Mouse (Mus musculus): ENCODE measurements around the gene Il33. TPM values are rescaled to one million over a fixed set of nuclear protein-coding genes. Genes with fewer than 3 reads are reported as not detected.
"Not testable (repeated sequence)": the region's sequence is repeated elsewhere in the genome, so short reads cannot be mapped to it uniquely, and the experiment has no call there.

Il33 gene
- polyA plus RNA-seq, 1 experiment from 2014 or later, result 2.8 TPM

DNA sequence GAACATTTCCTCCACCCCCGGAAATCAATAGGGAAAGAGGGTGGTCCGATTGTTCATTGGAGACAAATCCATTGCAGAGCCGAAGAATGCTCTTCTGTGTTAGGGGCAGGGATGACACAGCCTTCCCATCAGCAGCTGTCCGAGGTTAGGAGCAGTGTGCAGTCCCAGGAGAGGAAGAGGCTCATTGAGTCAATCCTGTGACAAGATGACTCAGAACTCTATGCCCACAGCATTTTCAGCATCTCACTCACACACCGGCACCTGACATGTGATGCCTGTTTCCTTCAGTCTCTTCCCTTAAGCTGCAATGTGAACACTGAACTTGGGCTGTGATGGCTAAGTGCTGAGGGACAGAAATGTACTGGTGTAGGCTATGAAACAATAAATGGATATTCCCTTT, 7.5 kb upstream of the Il33 start:
- no peak for ATAC-seq
- Histone ChIP-seq H3K4me3 (ENCODE audit: low read depth, low read length) (no peak overlapping the region), H3K9me3 (replicated peaks; ENCODE audit: control insufficient read depth, low read length, poor library complexity, severe bottlenecking) (no peaks in the 10 kb centered on the region), H3K27ac (ENCODE audit: low read length) (no peak overlapping the region), H3K27me3 (ENCODE audit: control insufficient read depth, insufficient read depth, low read depth, low read length) (no peaks in the 10 kb centered on the region), H3K4me2 (ENCODE audit: low read length) (no peak overlapping the region), H3K4me1 (ENCODE audit: control insufficient read depth, insufficient read depth, low read length) (no peaks in the 10 kb centered on the region), H3K9ac (ENCODE audit: low read depth, low read length) (no peak overlapping the region), H3K36me3 (ENCODE audit: control insufficient read depth, insufficient read depth, low read length) (no peaks in the 10 kb centered on the region)
- 82% methylated on average over 5 of the region's 5 CpGs for WGBS

DNA sequence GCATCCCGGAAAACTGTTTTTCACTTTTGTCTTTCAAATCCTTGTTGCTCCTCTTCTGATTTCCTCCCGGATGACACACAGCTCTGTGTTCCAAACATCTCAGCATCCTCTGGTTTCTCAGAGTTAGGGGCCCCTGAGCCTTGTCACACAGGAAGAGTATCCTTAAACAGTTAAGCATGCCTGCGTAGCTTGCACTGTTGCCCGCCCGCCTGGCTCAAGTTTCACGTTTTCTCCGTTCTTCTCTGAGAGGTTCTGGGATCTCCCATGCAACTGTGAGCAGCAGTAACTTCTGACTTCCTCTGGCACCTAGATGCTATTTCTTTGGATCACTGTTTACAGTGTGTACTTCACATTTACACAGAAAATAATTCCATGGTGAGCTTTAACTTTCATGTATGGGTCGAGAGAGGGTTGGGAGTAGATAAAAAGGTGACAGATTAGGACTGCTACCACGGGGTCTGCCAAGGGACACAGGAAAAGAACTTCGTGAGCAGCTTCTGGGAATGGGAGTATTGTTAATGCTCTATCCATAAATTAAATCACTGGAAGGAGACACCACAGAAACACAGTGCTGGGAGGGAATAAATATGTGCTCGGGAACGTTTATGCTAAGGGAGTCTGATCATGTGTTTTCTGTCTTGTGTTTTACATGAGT, 1.3 kb downstream of the Il33 start:
- Histone ChIP-seq H3K27ac (ENCODE audit: low read length) (no peak overlapping the region), H3K4me1 (ENCODE audit: control insufficient read depth, insufficient read depth, low read length) (no peaks in the 10 kb centered on the region), H3K27me3 (ENCODE audit: control insufficient read depth, insufficient read depth, low read depth, low read length) (no peaks in the 10 kb centered on the region), H3K9me3 (replicated peaks; ENCODE audit: control insufficient read depth, low read length, poor library complexity, severe bottlenecking) (no peaks in the 10 kb centered on the region), H3K4me2 (ENCODE audit: low read length) (no peak overlapping the region), H3K9ac (ENCODE audit: low read depth, low read length) (no peak overlapping the region), H3K36me3 (ENCODE audit: control insufficient read depth, insufficient read depth, low read length) (no peaks in the 10 kb centered on the region), H3K4me3 (ENCODE audit: low read depth, low read length) (no peak overlapping the region)
- ATAC-seq, result no peak
- 77% methylated on average over 12 of the region's 12 CpGs for WGBS

DNA sequence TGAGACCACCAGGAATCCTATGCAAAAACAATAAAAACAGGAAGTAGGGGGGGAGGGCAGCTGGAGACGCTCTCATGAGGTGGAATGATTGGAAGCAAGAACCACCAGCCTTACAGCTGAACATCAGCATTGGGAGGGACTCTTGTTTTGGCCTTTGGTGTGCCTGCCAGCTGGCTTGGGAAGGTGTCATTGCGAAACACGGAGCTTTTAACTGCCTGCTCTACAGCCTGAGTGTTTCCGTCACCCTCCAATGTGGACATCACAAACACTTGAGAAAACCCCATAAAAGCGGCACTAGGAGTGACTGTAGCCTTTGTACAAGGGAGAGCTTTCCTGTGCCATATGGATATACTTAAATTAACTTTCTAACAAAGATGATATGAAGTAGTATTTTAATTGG, 5.4 kb downstream of the Il33 start:
- no peak overlapping the region for H3K4me2 ChIP-seq (ENCODE audit: low read length)
- WGBS, result 85% methylated on average over 5 of the region's 5 CpGs
- no peak overlapping the region for H3K27ac ChIP-seq (ENCODE audit: low read length)
- H3K4me1 ChIP-seq (ENCODE audit: control insufficient read depth, insufficient read depth, low read length), result no peaks in the 10 kb centered on the region
- no peak overlapping the region for H3K4me3 ChIP-seq (ENCODE audit: low read depth, low read length)
- H3K9me3 ChIP-seq (replicated peaks; ENCODE audit: control insufficient read depth, low read length, poor library complexity, severe bottlenecking), result no peaks in the 10 kb centered on the region
- H3K27me3 ChIP-seq (ENCODE audit: control insufficient read depth, insufficient read depth, low read depth, low read length), result no peaks in the 10 kb centered on the region
- ATAC-seq, result no peak
- no peak overlapping the region for H3K9ac ChIP-seq (ENCODE audit: low read depth, low read length)
- no peaks in the 10 kb centered on the region for H3K36me3 ChIP-seq (ENCODE audit: control insufficient read depth, insufficient read depth, low read length)

DNA sequence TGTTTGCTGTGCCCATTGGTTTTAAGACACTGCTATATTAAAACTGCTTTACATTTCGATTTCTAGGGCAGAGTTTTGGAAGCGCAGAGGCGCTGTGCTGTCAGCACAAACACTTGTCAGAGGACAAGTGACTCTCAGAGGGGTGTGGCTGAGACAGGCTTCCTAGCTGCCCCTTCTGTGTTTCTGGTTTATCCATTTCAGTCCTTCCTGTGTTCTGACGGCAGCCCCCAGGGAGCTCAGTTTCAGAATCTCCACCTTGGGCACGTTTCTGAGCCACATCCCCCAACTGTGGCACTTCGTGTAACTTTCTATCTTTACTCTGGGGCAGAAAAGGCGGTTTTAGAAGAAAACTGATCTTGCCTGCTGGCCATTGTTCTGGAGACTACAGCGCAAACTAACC, 12.5 kb downstream of the Il33 start:
- H3K27ac ChIP-seq (ENCODE audit: low read length), result no peak overlapping the region
- H3K4me2 ChIP-seq (ENCODE audit: low read length), result no peak overlapping the region
- H3K36me3 ChIP-seq (ENCODE audit: control insufficient read depth, insufficient read depth, low read length), result no peaks in the 10 kb centered on the region
- H3K27me3 ChIP-seq (ENCODE audit: control insufficient read depth, insufficient read depth, low read depth, low read length), result no peaks in the 10 kb centered on the region
- H3K4me3 ChIP-seq (ENCODE audit: low read depth, low read length), result no peak overlapping the region
- H3K9me3 ChIP-seq (replicated peaks; ENCODE audit: control insufficient read depth, low read length, poor library complexity, severe bottlenecking), result no peaks in the 10 kb centered on the region
- no peaks in the 10 kb centered on the region for H3K4me1 ChIP-seq (ENCODE audit: control insufficient read depth, insufficient read depth, low read length)
- WGBS, result 67% methylated on average over 8 of the region's 8 CpGs
- no peak for ATAC-seq
- no peak overlapping the region for H3K9ac ChIP-seq (ENCODE audit: low read depth, low read length)

DNA sequence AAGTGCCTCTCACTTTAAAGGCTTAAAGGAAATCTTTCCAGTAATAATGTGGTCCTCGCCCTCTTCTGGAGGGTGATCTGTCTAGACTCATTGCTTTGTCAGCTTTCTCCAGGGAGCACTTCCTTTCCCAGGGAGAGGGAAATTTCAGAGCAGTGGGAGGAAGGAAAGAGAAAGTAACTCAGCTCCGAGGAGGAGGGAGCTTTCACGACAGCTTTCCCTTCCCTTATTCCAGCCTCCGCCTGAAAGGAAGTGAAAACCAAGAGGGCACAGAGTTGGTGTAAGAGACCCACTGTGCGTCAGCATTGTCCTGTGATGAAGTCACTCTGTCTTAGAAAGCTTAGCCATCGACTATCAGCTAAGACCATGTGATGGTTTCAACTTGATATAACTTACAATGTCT, 15.3 kb downstream of the Il33 start:
- Histone ChIP-seq H3K4me1 (ENCODE audit: control insufficient read depth, insufficient read depth, low read length) (no peaks in the 10 kb centered on the region), H3K9me3 (replicated peaks; ENCODE audit: control insufficient read depth, low read length, poor library complexity, severe bottlenecking) (no peaks in the 10 kb centered on the region), H3K27ac (ENCODE audit: low read length) (no peak overlapping the region), H3K4me3 (ENCODE audit: low read depth, low read length) (no peak overlapping the region), H3K9ac (ENCODE audit: low read depth, low read length) (no peak overlapping the region), H3K27me3 (ENCODE audit: control insufficient read depth, insufficient read depth, low read depth, low read length) (no peaks in the 10 kb centered on the region), H3K4me2 (ENCODE audit: low read length) (no peak overlapping the region), H3K36me3 (ENCODE audit: control insufficient read depth, insufficient read depth, low read length) (no peaks in the 10 kb centered on the region)
- no peak for ATAC-seq
- WGBS, result 65% methylated on average over 6 of the region's 6 CpGs

DNA sequence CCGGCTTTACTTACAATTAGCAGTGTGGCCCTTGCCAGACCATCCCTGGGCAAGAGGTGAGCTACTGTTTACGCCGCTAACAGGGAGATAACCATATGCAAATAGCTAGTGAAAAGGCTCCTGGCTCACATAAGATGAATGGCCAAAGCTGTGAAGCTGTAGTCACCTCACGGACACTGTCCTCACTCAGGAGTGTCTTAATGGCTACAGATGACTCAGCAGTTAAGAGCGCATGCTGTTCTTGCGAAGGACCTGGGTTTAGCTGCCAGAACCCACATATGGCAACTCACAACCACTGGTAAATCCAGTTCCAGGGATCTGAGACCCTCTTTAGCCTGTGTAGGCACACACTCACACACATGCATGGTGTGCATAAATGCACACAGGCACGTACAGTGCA, 16.3 kb downstream of the Il33 start:
- WGBS, result 76% methylated on average over 7 of the region's 7 CpGs
- Histone ChIP-seq H3K27me3 (ENCODE audit: control insufficient read depth, insufficient read depth, low read depth, low read length) (no peaks in the 10 kb centered on the region), H3K27ac (ENCODE audit: low read length) (no peak overlapping the region), H3K4me1 (ENCODE audit: control insufficient read depth, insufficient read depth, low read length) (no peaks in the 10 kb centered on the region), H3K9ac (ENCODE audit: low read depth, low read length) (no peak overlapping the region), H3K4me2 (ENCODE audit: low read length) (no peak overlapping the region), H3K9me3 (replicated peaks; ENCODE audit: control insufficient read depth, low read length, poor library complexity, severe bottlenecking) (no peaks in the 10 kb centered on the region), H3K4me3 (ENCODE audit: low read depth, low read length) (no peak overlapping the region), H3K36me3 (ENCODE audit: control insufficient read depth, insufficient read depth, low read length) (no peaks in the 10 kb centered on the region)
- no peak for ATAC-seq

DNA sequence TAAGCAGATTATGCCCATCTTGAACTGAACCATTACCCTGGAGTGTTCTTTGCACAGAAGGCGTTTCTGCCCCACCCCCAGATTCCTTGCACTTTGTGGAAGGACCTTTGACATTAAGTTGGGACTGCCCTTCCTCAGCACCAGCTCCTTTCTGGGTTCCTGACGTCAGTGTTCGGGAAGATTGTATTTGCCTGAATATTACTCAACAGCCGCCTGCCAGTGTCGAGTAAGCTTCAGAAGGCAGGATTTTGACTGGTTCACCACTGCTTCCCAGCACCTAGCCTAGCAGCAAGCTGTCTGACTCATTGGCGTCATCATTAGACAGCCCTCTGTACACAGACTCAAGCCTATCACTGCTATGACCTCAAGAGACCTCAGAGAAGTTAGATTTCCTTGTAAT, 17.4 kb downstream of the Il33 start:
- Histone ChIP-seq H3K27ac (ENCODE audit: low read length) (no peak overlapping the region), H3K9ac (ENCODE audit: low read depth, low read length) (no peak overlapping the region), H3K4me3 (ENCODE audit: low read depth, low read length) (no peak overlapping the region), H3K4me1 (ENCODE audit: control insufficient read depth, insufficient read depth, low read length) (no peaks in the 10 kb centered on the region), H3K36me3 (ENCODE audit: control insufficient read depth, insufficient read depth, low read length) (no peaks in the 10 kb centered on the region), H3K4me2 (ENCODE audit: low read length) (no peak overlapping the region), H3K9me3 (replicated peaks; ENCODE audit: control insufficient read depth, low read length, poor library complexity, severe bottlenecking) (no peaks in the 10 kb centered on the region), H3K27me3 (ENCODE audit: control insufficient read depth, insufficient read depth, low read depth, low read length) (no peaks in the 10 kb centered on the region)
- ATAC-seq, result no peak
- WGBS, result 75% methylated on average over 6 of the region's 6 CpGs

DNA sequence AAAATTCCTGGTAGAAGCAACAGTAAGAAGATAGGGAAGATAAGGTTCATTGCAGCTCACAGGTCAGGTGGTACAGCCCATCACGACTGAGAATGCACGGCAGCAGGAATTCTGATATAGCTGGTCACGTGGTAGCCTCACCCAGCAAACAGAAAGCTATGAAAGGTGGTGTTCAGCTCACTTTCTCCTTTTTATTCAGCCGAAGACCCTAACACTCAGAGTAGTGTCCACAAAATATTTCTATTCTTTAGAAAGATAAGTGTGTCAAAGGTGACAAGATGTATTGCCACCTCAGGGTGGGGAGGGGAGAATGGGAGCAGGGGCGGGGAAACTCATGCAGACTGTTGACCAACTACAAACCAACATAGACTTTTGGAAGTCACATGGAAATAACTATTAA, 19.5 kb downstream of the Il33 start:
- no peak overlapping the region for H3K9ac ChIP-seq (ENCODE audit: low read depth, low read length)
- H3K4me1 ChIP-seq (ENCODE audit: control insufficient read depth, insufficient read depth, low read length), result peaks cover 5% of the 10 kb centered on the region
- H3K36me3 ChIP-seq (ENCODE audit: control insufficient read depth, insufficient read depth, low read length), result no peaks in the 10 kb centered on the region
- ATAC-seq, result no peak
- no peak overlapping the region for H3K4me3 ChIP-seq (ENCODE audit: low read depth, low read length)
- H3K9me3 ChIP-seq (replicated peaks; ENCODE audit: control insufficient read depth, low read length, poor library complexity, severe bottlenecking), result no peaks in the 10 kb centered on the region
- H3K4me2 ChIP-seq (ENCODE audit: low read length), result no peak overlapping the region
- H3K27ac ChIP-seq (ENCODE audit: low read length), result no peak overlapping the region
- WGBS, result 91% methylated on average over 5 of the region's 5 CpGs
- H3K27me3 ChIP-seq (ENCODE audit: control insufficient read depth, insufficient read depth, low read depth, low read length), result no peaks in the 10 kb centered on the region

DNA sequence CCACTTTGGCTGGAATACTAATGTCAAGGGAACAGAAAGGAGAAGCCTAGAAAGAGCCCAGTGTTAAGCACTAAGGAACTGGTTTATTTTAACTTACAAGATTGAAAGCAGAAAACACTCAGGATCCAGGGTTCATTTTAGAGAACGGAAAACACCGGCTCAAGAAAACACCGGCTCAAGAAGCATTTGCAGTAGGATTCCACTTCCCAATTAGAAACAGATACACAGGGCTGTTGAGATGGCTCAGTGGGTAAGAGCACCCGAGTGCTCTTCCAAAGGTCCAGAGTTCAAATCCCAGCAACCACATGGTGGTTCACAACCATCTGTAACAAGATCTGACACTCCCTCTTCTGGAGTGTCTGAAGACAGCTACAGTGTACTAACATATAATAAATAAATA, 20.0 kb downstream of the Il33 start:
- H3K9me3 ChIP-seq (replicated peaks; ENCODE audit: control insufficient read depth, low read length, poor library complexity, severe bottlenecking); H3K4me1 ChIP-seq (ENCODE audit: control insufficient read depth, insufficient read depth, low read length); H3K9ac ChIP-seq (ENCODE audit: low read depth, low read length); H3K27me3 ChIP-seq (ENCODE audit: control insufficient read depth, insufficient read depth, low read depth, low read length); H3K36me3 ChIP-seq (ENCODE audit: control insufficient read depth, insufficient read depth, low read length); ATAC-seq; H3K4me3 ChIP-seq (ENCODE audit: low read depth, low read length); H3K27ac ChIP-seq (ENCODE audit: low read length); H3K4me2 ChIP-seq (ENCODE audit: low read length): not testable (repeated sequence)
- 80% methylated on average over 4 of the region's 4 CpGs for WGBS

Data from midbrain, embryonic 16.5 days (tissue).